ENCODE assay signal across 15 mouse cellular contexts in genomic region chr13:52615085-52615484, GRCm38 (mm10). TPM values are rescaled to one million over a fixed set of nuclear protein-coding genes. Genes with fewer than 3 reads are reported as not detected.
DNase-seq lines count a peak whose midpoint lies in the region; ATAC-seq and TF ChIP-seq lines count a peak whose summit lies in the region.
"Had no signal": no experiment of that assay in that cellular context is flagged by ENCODE, and none has a peak within 500 bp of the region (broad histone marks: within the 10 kb centered on the region; RNA-seq: fewer than 3 reads in every experiment).

No protein-coding gene starts in this region.

- no peaks in the 10 kb centered on the region for H3K36me3 ChIP-seq in liver, embryonic 14.5 days (replicated peaks; ENCODE audit: control insufficient read depth, insufficient read depth, low read depth)
- H3K36me3 ChIP-seq in limb, embryonic 10.5 days, result no peaks in the 10 kb centered on the region
- no peaks in the 10 kb centered on the region for H3K36me3 ChIP-seq in forebrain, embryonic 10.5 days (replicated peaks)
- H3K36me3 ChIP-seq: intestine, embryonic 15.5 days; midbrain, embryonic 15.5 days had no signal

- no peak overlapping the region for H3K4me3 ChIP-seq in bone marrow macrophage, adult 2 months (ENCODE audit: insufficient read depth, low read length)
- H3K4me3 ChIP-seq in liver, embryonic 14.5 days (ENCODE audit: insufficient read depth in 1 of 2, low read depth in 2 of 2, low read length in 2 of 2), result no peak overlapping the region
- H3K4me3 ChIP-seq in limb, embryonic 10.5 days, result no peak overlapping the region
- H3K4me3 ChIP-seq in forebrain, embryonic 10.5 days, result no peak overlapping the region
- H3K4me3 ChIP-seq: gastrocnemius, adult 2 months; intestine, embryonic 15.5 days; midbrain, embryonic 15.5 days had no signal

- ATAC-seq in liver, embryonic 14.5 days (ENCODE audit: insufficient read depth), result no peak
- peak; percentile 59 for ATAC-seq in neutrophil, adult 5-6 weeks (ENCODE audit: extremely low read depth, insufficient number of reproducible peaks, low FRiP score, poor library complexity, severe bottlenecking)
- ATAC-seq: forebrain, embryonic 14.5 days; intestine, embryonic 15.5 days; midbrain, embryonic 15.5 days had no signal

- no peak overlapping the region for H3K4me2 ChIP-seq in liver, embryonic 14.5 days (ENCODE audit: low read depth)
- H3K4me2 ChIP-seq: intestine, embryonic 15.5 days; midbrain, embryonic 15.5 days had no signal

- H3K27me3 ChIP-seq in liver, embryonic 14.5 days (ENCODE audit: control insufficient read depth, insufficient read depth, low read length), result no peaks in the 10 kb centered on the region
- no peaks in the 10 kb centered on the region for H3K27me3 ChIP-seq in limb, embryonic 10.5 days (ENCODE audit: low read depth, poor library complexity, severe bottlenecking)
- H3K27me3 ChIP-seq in forebrain, embryonic 10.5 days (ENCODE audit: poor library complexity, severe bottlenecking), result no peaks in the 10 kb centered on the region
- H3K27me3 ChIP-seq: intestine, embryonic 15.5 days; midbrain, embryonic 15.5 days had no signal

- peak; percentile 49 for TF ChIP-seq EP300 in liver, embryonic 14.5 days (IDR thresholded peaks at IDR 0.05; ENCODE audit: low read depth)

- DNase-seq in thymus, postnatal 0 days (ENCODE audit: low spot score), result peak; percentile 61
- no peak for DNase-seq in thymus, postnatal 36 days
- DNase-seq in liver, embryonic 14.5 days (ENCODE audit: low read depth in 3 of 3, low spot score in 3 of 3), result peak in 1 of 3 experiments; percentile 33
- no peak for DNase-seq in limb, embryonic 10.5 days (ENCODE audit: low spot score)
- no peak for DNase-seq in forebrain, embryonic 10.5 days (ENCODE audit: extremely low spot score, low spot score)
- no peak for DNase-seq in testis, postnatal 14 days (ENCODE audit: low spot score)
- DNase-seq: cerebellum, postnatal 14 days; gastrocnemius, adult 2 months; heart, postnatal 36 days; lung, adult 2 months had no signal

- TF ChIP-seq POLR2A in bone marrow macrophage, adult 2 months (IDR thresholded peaks at IDR 0.05; ENCODE audit: borderline replicate concordance, low read depth, low read length), result no peak

- 27% methylated on average over 4 of the region's 4 CpGs for WGBS in liver, embryonic 14.5 days (ENCODE audit: insufficient replicate concordance)
- WGBS in limb, embryonic 10.5 days, result 89% methylated on average over 4 of the region's 4 CpGs
- WGBS in forebrain, embryonic 10.5 days, result 92% methylated on average over 4 of the region's 4 CpGs

- peaks cover 64% of the 10 kb centered on the region for H3K4me1 ChIP-seq in bone marrow macrophage, adult 2 months (ENCODE audit: control insufficient read depth, insufficient read depth, low read length)
- H3K4me1 ChIP-seq in liver, embryonic 14.5 days (replicated peaks; ENCODE audit: control insufficient read depth in 2 of 2, insufficient read depth in 2 of 2, low read length in 1 of 2), result peaks cover 0 to 35% of the 10 kb centered on the region in 2 experiments; a peak in 3 of 4 replicates
- H3K4me1 ChIP-seq in limb, embryonic 10.5 days, result no peaks in the 10 kb centered on the region
- H3K4me1 ChIP-seq in forebrain, embryonic 10.5 days, result peaks cover 5% of the 10 kb centered on the region; the same call in 1 of the 2 replicates
- H3K4me1 ChIP-seq: intestine, embryonic 15.5 days; midbrain, embryonic 15.5 days had no signal

- H3K27ac ChIP-seq in bone marrow macrophage, adult 2 months (ENCODE audit: insufficient read depth, low read depth, low read length), result peak overlapping the region; percentile 82
- H3K27ac ChIP-seq in liver, embryonic 14.5 days, result no peak overlapping the region
- H3K27ac ChIP-seq in limb, embryonic 10.5 days, result no peak overlapping the region
- H3K27ac ChIP-seq in forebrain, embryonic 10.5 days, result no peak overlapping the region
- H3K27ac ChIP-seq: gastrocnemius, adult 2 months; intestine, embryonic 15.5 days; midbrain, embryonic 15.5 days had no signal

- no peak for TF ChIP-seq CTCF in bone marrow macrophage, adult 2 months (IDR thresholded peaks at IDR 0.05; ENCODE audit: low read depth, low read length)
- TF ChIP-seq CTCF in liver, embryonic 14.5 days (IDR thresholded peaks at IDR 0.05; ENCODE audit: low read depth), result no peak

- H3K9ac ChIP-seq in liver, embryonic 14.5 days (replicated peaks), result no peak overlapping the region
- H3K9ac ChIP-seq: intestine, embryonic 15.5 days; midbrain, embryonic 15.5 days had no signal

- H3K9me3 ChIP-seq in liver, embryonic 14.5 days (ENCODE audit: control insufficient read depth, low read length), result no peaks in the 10 kb centered on the region
- no peaks in the 10 kb centered on the region for H3K9me3 ChIP-seq in limb, embryonic 10.5 days (replicated peaks)
- H3K9me3 ChIP-seq in forebrain, embryonic 10.5 days, result no peaks in the 10 kb centered on the region
- H3K9me3 ChIP-seq: intestine, embryonic 15.5 days; midbrain, embryonic 15.5 days had no signal

RNA-seq across cellular contexts. Expression of gene Syk, which starts 32.1 kb away (rescaled TPM):
- 7.6 and 8.9 TPM in 2 replicates for polyA plus RNA-seq in thymus, postnatal 0 days (2015; fragmentation: Nextera tagmentation; extraction: Ambion mirVana)
- polyA plus RNA-seq in bone marrow macrophage, adult 2 months (2012; ENCODE audit: insufficient read depth, insufficient read length, missing spikeins), result 182 and 184 TPM in 2 replicates
- 3.4 and 4.3 TPM in 2 replicates for polyA plus RNA-seq in liver, embryonic 14.5 days (2012; rRNA removed)
- polyA plus RNA-seq in liver, embryonic 14.5 days (2014; fragmentation: Nextera tagmentation; extraction: Ambion mirVana), result 4.2 and 4.3 TPM in 2 replicates
- 778 and 787 TPM in 2 replicates for total RNA-seq in neutrophil, adult 5-6 weeks (2017)
- polyA plus RNA-seq in limb, embryonic 10.5 days (2016; fragmentation: Nextera tagmentation; extraction: Ambion mirVana), result 2.0 and 2.5 TPM in 2 replicates
- polyA plus RNA-seq in forebrain, embryonic 10.5 days (2016; fragmentation: Nextera tagmentation; extraction: Ambion mirVana), result 2.1 and 2.3 TPM in 2 replicates

Comparison
In these comparisons a context has a peak if more than half of its experiments do, and no peak if none do; other contexts are left out.
1. RNA of gene Syk, which starts 32.1 kb away (polyA plus RNA-seq): 182 to 184 TPM in bone marrow macrophage, adult 2 months; 7.6 to 8.9 TPM in thymus, postnatal 0 days, 3.4 to 4.3 TPM in liver, embryonic 14.5 days, 2.0 to 2.5 TPM in limb, embryonic 10.5 days and 2.1 to 2.3 TPM in forebrain, embryonic 10.5 days; every median in the first group is over 10 times any median in the second.